Mouse (Mus musculus): ENCODE measurements around the gene Acsm1. TPM values are rescaled to one million over a fixed set of nuclear protein-coding genes. Genes with fewer than 3 reads are reported as not detected.

Gene Acsm1
- total and polyA plus RNA-seq, 2 experiments from 2014 or later, result 0.05 TPM; not detected in 1

DNA sequence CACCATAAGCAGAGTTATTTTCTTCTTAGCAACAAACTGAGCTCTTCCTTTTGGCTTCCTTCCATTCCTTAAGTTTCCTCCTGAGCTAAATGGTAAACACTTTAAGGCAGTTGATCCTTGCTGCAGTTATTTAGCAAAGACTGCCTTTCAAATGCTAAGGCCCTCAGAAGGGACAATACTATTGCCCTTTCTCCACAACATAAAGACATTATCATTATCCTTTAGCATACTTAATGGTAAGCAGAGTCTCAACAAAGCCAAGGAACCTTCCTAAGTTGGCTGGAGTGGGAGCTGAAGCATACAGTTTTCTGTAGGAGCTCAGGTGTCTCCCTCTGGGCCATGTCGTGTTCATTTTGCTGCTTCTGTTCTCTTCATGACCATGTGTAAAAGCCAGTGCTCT lies 11.5 kb upstream of the Acsm1 start:
- DNase-seq (ENCODE audit: low spot score), result no peak
- no peak for ATAC-seq (ENCODE audit: insufficient read depth, low read depth)
- Histone ChIP-seq H3K4me1 (ENCODE audit: control insufficient read depth, insufficient read depth) (no peaks in the 10 kb centered on the region), H3K27ac (ENCODE audit: low read depth) (no peak overlapping the region), H3K9me3 (replicated peaks; ENCODE audit: control insufficient read depth, low read length) (no peaks in the 10 kb centered on the region), H3K36me3 (replicated peaks; ENCODE audit: control insufficient read depth, insufficient read depth, low read length) (no peaks in the 10 kb centered on the region), H3K27me3 (ENCODE audit: control insufficient read depth, insufficient read depth, low read length) (no peaks in the 10 kb centered on the region), H3K4me3 (ENCODE audit: low read depth, low read length) (no peak overlapping the region), H3K4me2 (ENCODE audit: low read depth, low read length) (no peak overlapping the region), H3K9ac (replicated peaks; ENCODE audit: low read depth, low read length) (no peak overlapping the region)
- WGBS, result 45% methylated on average over 1 of the region's 1 CpGs
- TF ChIP-seq EP300 (IDR thresholded peaks at IDR 0.05; ENCODE audit: low read depth) (no peak), CTCF (IDR thresholded peaks at IDR 0.05; ENCODE audit: low read depth) (no peak)

GRCm38 (mm10) chr7:119596536-119596935 lies 10.3 kb upstream of the Acsm1 start:
- no peak for TF ChIP-seq CTCF (IDR thresholded peaks at IDR 0.05; ENCODE audit: low read depth)
- no peak for TF ChIP-seq EP300 (IDR thresholded peaks at IDR 0.05; ENCODE audit: low read depth)
- DNase-seq (ENCODE audit: low spot score) (no peak), ATAC-seq (ENCODE audit: insufficient read depth, low read depth) (no peak)
- Histone ChIP-seq H3K27me3 (ENCODE audit: control insufficient read depth, insufficient read depth, low read length) (no peaks in the 10 kb centered on the region), H3K4me3 (ENCODE audit: low read depth, low read length) (no peak overlapping the region), H3K4me1 (ENCODE audit: control insufficient read depth, insufficient read depth) (no peaks in the 10 kb centered on the region), H3K9ac (replicated peaks; ENCODE audit: low read depth, low read length) (no peak overlapping the region), H3K4me2 (ENCODE audit: low read depth, low read length) (no peak overlapping the region), H3K9me3 (replicated peaks; ENCODE audit: control insufficient read depth, low read length) (no peaks in the 10 kb centered on the region), H3K36me3 (replicated peaks; ENCODE audit: control insufficient read depth, insufficient read depth, low read length) (no peaks in the 10 kb centered on the region), H3K27ac (ENCODE audit: low read depth) (no peak overlapping the region)
- 36% methylated on average over 2 of the region's 2 CpGs for WGBS

DNA sequence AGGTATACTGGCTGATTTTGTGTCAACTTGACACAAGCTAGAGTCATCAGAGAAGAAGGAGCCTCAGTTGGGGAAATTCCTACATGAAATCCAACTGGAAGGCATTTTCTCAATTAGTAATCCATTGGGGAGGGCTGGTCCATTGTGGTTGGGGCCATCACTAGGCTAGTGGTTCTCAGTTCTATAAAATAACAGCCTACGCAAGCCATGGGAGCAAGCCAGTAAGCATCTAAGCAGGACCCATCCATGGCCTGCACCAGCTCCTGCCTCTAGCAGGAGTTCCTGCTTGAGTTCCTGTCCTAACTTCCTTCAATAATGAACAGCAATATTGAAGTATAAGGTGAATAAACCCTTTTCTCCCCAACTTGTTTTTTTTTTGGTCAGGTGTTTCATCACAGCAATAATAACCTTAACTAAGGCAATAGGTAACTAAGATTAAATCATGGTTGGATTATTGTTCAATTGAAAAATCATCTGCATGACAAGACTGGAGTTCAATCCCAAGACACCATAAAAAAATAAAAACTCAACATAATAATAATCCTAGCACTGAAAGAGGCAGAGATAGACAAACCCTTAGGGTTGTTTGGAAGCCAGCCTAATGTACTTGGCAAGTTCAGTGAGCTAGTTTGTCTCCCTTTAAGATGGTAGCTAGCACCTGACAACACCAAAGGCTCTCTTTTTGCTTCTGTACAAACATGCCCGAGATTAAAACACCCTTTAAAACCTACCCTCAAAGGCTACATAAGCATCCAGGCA lies 5.5 kb upstream of the Acsm1 start:
- DNase-seq (ENCODE audit: low spot score), result no peak
- Histone ChIP-seq H3K27me3 (ENCODE audit: control insufficient read depth, insufficient read depth, low read length) (no peaks in the 10 kb centered on the region), H3K9ac (replicated peaks; ENCODE audit: low read depth, low read length) (no peak overlapping the region), H3K27ac (ENCODE audit: low read depth) (no peak overlapping the region), H3K4me2 (ENCODE audit: low read depth, low read length) (no peak overlapping the region), H3K9me3 (replicated peaks; ENCODE audit: control insufficient read depth, low read length) (no peaks in the 10 kb centered on the region), H3K36me3 (replicated peaks; ENCODE audit: control insufficient read depth, insufficient read depth, low read length) (no peaks in the 10 kb centered on the region), H3K4me1 (ENCODE audit: control insufficient read depth, insufficient read depth) (no peaks in the 10 kb centered on the region), H3K4me3 (ENCODE audit: low read depth, low read length) (no peak overlapping the region)
- WGBS, result 61% methylated on average over 2 of the region's 2 CpGs
- TF ChIP-seq EP300 (IDR thresholded peaks at IDR 0.05; ENCODE audit: low read depth) (no peak), CTCF (IDR thresholded peaks at IDR 0.05; ENCODE audit: low read depth) (no peak)
- no peak for ATAC-seq (ENCODE audit: insufficient read depth, low read depth)

GRCm38 (mm10) chr7:119601954-119602317 lies 4.9 kb upstream of the Acsm1 start:
- no peaks in the 10 kb centered on the region for H3K9me3 ChIP-seq (replicated peaks; ENCODE audit: control insufficient read depth, low read length)
- no peak overlapping the region for H3K27ac ChIP-seq (ENCODE audit: low read depth)
- no peaks in the 10 kb centered on the region for H3K27me3 ChIP-seq (ENCODE audit: control insufficient read depth, insufficient read depth, low read length)
- no peak for TF ChIP-seq CTCF (IDR thresholded peaks at IDR 0.05; ENCODE audit: low read depth)
- no peak for TF ChIP-seq EP300 (IDR thresholded peaks at IDR 0.05; ENCODE audit: low read depth)
- H3K4me3 ChIP-seq (ENCODE audit: low read depth, low read length), result no peak overlapping the region
- no peak for ATAC-seq (ENCODE audit: insufficient read depth, low read depth)
- WGBS, result 66% methylated on average over 1 of the region's 1 CpGs
- H3K36me3 ChIP-seq (replicated peaks; ENCODE audit: control insufficient read depth, insufficient read depth, low read length), result no peaks in the 10 kb centered on the region
- H3K4me2 ChIP-seq (ENCODE audit: low read depth, low read length), result no peak overlapping the region
- no peaks in the 10 kb centered on the region for H3K4me1 ChIP-seq (ENCODE audit: control insufficient read depth, insufficient read depth)
- DNase-seq (ENCODE audit: low spot score), result no peak
- no peak overlapping the region for H3K9ac ChIP-seq (replicated peaks; ENCODE audit: low read depth, low read length)

- no peaks in the 10 kb centered on the region for H3K27me3 ChIP-seq (ENCODE audit: control insufficient read depth, insufficient read depth, low read length)
- DNase-seq (ENCODE audit: low spot score) (no peak), ATAC-seq (ENCODE audit: insufficient read depth, low read depth) (no peak)
- H3K9me3 ChIP-seq (replicated peaks; ENCODE audit: control insufficient read depth, low read length), result no peaks in the 10 kb centered on the region
- no peak overlapping the region for H3K27ac ChIP-seq (ENCODE audit: low read depth)
- H3K36me3 ChIP-seq (replicated peaks; ENCODE audit: control insufficient read depth, insufficient read depth, low read length), result no peaks in the 10 kb centered on the region
- no peak overlapping the region for H3K4me3 ChIP-seq (ENCODE audit: low read depth, low read length)
- 67% methylated on average over 2 of the region's 2 CpGs for WGBS
- no peaks in the 10 kb centered on the region for H3K4me1 ChIP-seq (ENCODE audit: control insufficient read depth, insufficient read depth)
- TF ChIP-seq CTCF (IDR thresholded peaks at IDR 0.05; ENCODE audit: low read depth), result no peak
- TF ChIP-seq EP300 (IDR thresholded peaks at IDR 0.05; ENCODE audit: low read depth), result no peak
- no peak overlapping the region for H3K4me2 ChIP-seq (ENCODE audit: low read depth, low read length)
- H3K9ac ChIP-seq (replicated peaks; ENCODE audit: low read depth, low read length), result no peak overlapping the region
These were observed 1.8 kb upstream of the Acsm1 start for GRCm38 (mm10) chr7:119604903-119605483.

All from heart, postnatal 0 days (tissue).